Mouse (Mus musculus) heart, postnatal 14 days (tissue): ENCODE measurements around the gene Gsg1l. TPM values are rescaled to one million over a fixed set of nuclear protein-coding genes. Genes with fewer than 3 reads are reported as not detected.
A peak's percentile ranks its signal among the peaks of the same experiment; 100 is the strongest.

ENCODE experiments used
- DNase-seq, 2 experiments: peaks; one replicate each; pipeline ENCODE4 v3.0.0; 2021 to 2022
- intact Hi-C: fragments of 180-260 bp; cut with DNase I; formaldehyde crosslinking; loops from one replicate; pipeline ENCODE4 v1.15.1; 2025
- total RNA-seq, 2 experiments: library from RNA; stranded (reverse); gene quantifications; 2 replicates each; pipeline ENCODE4 v1.2.3; 2021

The Gsg1l gene
- total RNA-seq, 2 experiments from 2014 or later = 10.3 to 10.7 TPM

- DNase-seq = no peak
- intact Hi-C loops = loop anchor here (2.0 kb wide), 2 partner anchors 263 to 335 kb away; no protein-coding TSS in a partner anchor
These were observed 1.2 kb upstream of the Gsg1l start for GRCm38 (mm10) chr7:126083341-126083979.

GRCm38 (mm10) chr7:126081727-126082285 lies 405 bp downstream of the Gsg1l start:
- intact Hi-C loops = loop anchor here (2.0 kb wide), 2 partner anchors 261 to 333 kb away; no protein-coding TSS in a partner anchor
- peak; percentile 28 to 38 for DNase-seq

GRCm38 (mm10) chr7:126080949-126081654 lies 1.1 kb downstream of the Gsg1l start:
- intact Hi-C loops = no loop called here

GRCm38 (mm10) chr7:126076935-126077334 lies 5.3 kb downstream of the Gsg1l start:
- no peak for DNase-seq
- intact Hi-C loops = no loop called here

More at GRCm38 (mm10) chr7:126080949-126081654, 1.1 kb downstream of the Gsg1l start:
- DNase-seq = no peak

GRCm38 (mm10) chr7:126075058-126075457 lies 7.2 kb downstream of the Gsg1l start:
- intact Hi-C loops = no loop called here
- DNase-seq = no peak

GRCm38 (mm10) chr7:126070321-126070720 lies 11.9 kb downstream of the Gsg1l start:
- intact Hi-C loops = no loop called here
- no peak for DNase-seq

GRCm38 (mm10) chr7:126066777-126067176 lies 15.4 kb downstream of the Gsg1l start:
- peak; percentile 64 to 80 for DNase-seq
- intact Hi-C loops = no loop called here

GRCm38 (mm10) chr7:126065243-126065876 lies 16.9 kb downstream of the Gsg1l start:
- DNase-seq = no peak
- intact Hi-C loops = no loop called here

GRCm38 (mm10) chr7:126062228-126062627 lies 20.0 kb downstream of the Gsg1l start:
- DNase-seq = no peak
- intact Hi-C loops = no loop called here

GRCm38 (mm10) chr7:126058918-126059317 lies 23.3 kb downstream of the Gsg1l start:
- intact Hi-C loops = no loop called here
- no peak for DNase-seq

GRCm38 (mm10) chr7:126057332-126057914 lies 24.8 kb downstream of the Gsg1l start:
- no peak for DNase-seq
- intact Hi-C loops = no loop called here

GRCm38 (mm10) chr7:126054574-126054973 lies 27.6 kb downstream of the Gsg1l start:
- DNase-seq = no peak
- intact Hi-C loops = no loop called here

GRCm38 (mm10) chr7:126053618-126054017 lies 28.6 kb downstream of the Gsg1l start:
- intact Hi-C loops = no loop called here
- no peak for DNase-seq

GRCm38 (mm10) chr7:126051910-126052309 lies 30.3 kb downstream of the Gsg1l start:
- intact Hi-C loops = no loop called here
- no peak for DNase-seq

GRCm38 (mm10) chr7:126045077-126045476 lies 37.1 kb downstream of the Gsg1l start:
- intact Hi-C loops = no loop called here
- DNase-seq = no peak

- intact Hi-C loops = no loop called here
- peak in 1 of 2 experiments; percentile 29 for DNase-seq
These were observed 39.9 kb downstream of the Gsg1l start for GRCm38 (mm10) chr7:126042306-126042705.

GRCm38 (mm10) chr7:126040794-126041526 lies 41.3 kb downstream of the Gsg1l start:
- intact Hi-C loops = no loop called here
- peak; percentile 69 to 80 for DNase-seq

GRCm38 (mm10) chr7:126039847-126040246 lies 42.4 kb downstream of the Gsg1l start:
- intact Hi-C loops = no loop called here

GRCm38 (mm10) chr7:126039247-126039835 lies 42.9 kb downstream of the Gsg1l start:
- DNase-seq = no peak

More at GRCm38 (mm10) chr7:126039847-126040246, 42.4 kb downstream of the Gsg1l start:
- no peak for DNase-seq

More at GRCm38 (mm10) chr7:126039247-126039835, 42.9 kb downstream of the Gsg1l start:
- intact Hi-C loops = no loop called here
